ENCODE assay signal across 10 mouse cellular contexts in genomic region chr15:59826164-59826950, GRCm38 (mm10).
A peak's percentile ranks its signal among the peaks of the same experiment; 100 is the strongest.
DNase-seq lines count a peak whose midpoint lies in the region; ATAC-seq and TF ChIP-seq lines count a peak whose summit lies in the region.
"Had no signal": no experiment of that assay in that cellular context is flagged by ENCODE, and none has a peak within 500 bp of the region (broad histone marks: within the 10 kb centered on the region; RNA-seq: fewer than 3 reads in every experiment).

No protein-coding gene starts in this region.

- H3K9ac ChIP-seq in lung, embryonic 14.5 days: no peak overlapping the region
- H3K9ac ChIP-seq in hindbrain, postnatal 0 days (replicated peaks; ENCODE audit: low read length): no peak overlapping the region
- H3K9ac ChIP-seq in midbrain, postnatal 0 days (replicated peaks; ENCODE audit: low read length, poor library complexity, severe bottlenecking): no peak overlapping the region
- H3K9ac ChIP-seq: embryonic facial prominence, embryonic 15.5 days; liver, embryonic 15.5 days had no signal

- no peaks in the 10 kb centered on the region for H3K27me3 ChIP-seq in lung, embryonic 14.5 days (ENCODE audit: insufficient read depth, low read length)
- H3K27me3 ChIP-seq in hindbrain, postnatal 0 days (ENCODE audit: insufficient read depth, low read length): no peaks in the 10 kb centered on the region
- no peaks in the 10 kb centered on the region for H3K27me3 ChIP-seq in midbrain, postnatal 0 days (ENCODE audit: insufficient read depth, low read length)
- H3K27me3 ChIP-seq: embryonic facial prominence, embryonic 15.5 days; liver, embryonic 15.5 days had no signal

- no peak overlapping the region for H3K27ac ChIP-seq in lung, embryonic 14.5 days (ENCODE audit: low read depth)
- H3K27ac ChIP-seq in hindbrain, postnatal 0 days: peak overlapping the region; percentile 52
- no peak overlapping the region for H3K27ac ChIP-seq in midbrain, postnatal 0 days (ENCODE audit: low read depth, low read length)
- H3K27ac ChIP-seq in gastrocnemius, adult 2 months: no peak overlapping the region
- H3K27ac ChIP-seq: embryonic facial prominence, embryonic 15.5 days; liver, embryonic 15.5 days had no signal

- no peaks in the 10 kb centered on the region for H3K4me1 ChIP-seq in lung, embryonic 14.5 days (ENCODE audit: insufficient read depth)
- peaks cover 9% of the 10 kb centered on the region for H3K4me1 ChIP-seq in hindbrain, postnatal 0 days (ENCODE audit: insufficient read depth, low read length)
- no peaks in the 10 kb centered on the region for H3K4me1 ChIP-seq in midbrain, postnatal 0 days (ENCODE audit: insufficient read depth, low read length)

- no peaks in the 10 kb centered on the region for H3K36me3 ChIP-seq in lung, embryonic 14.5 days (ENCODE audit: insufficient read depth)
- no peaks in the 10 kb centered on the region for H3K36me3 ChIP-seq in hindbrain, postnatal 0 days (ENCODE audit: insufficient read depth, low read length)
- H3K36me3 ChIP-seq in midbrain, postnatal 0 days (ENCODE audit: insufficient read depth, low read length): no peaks in the 10 kb centered on the region
- H3K36me3 ChIP-seq: embryonic facial prominence, embryonic 15.5 days; liver, embryonic 15.5 days had no signal

- H3K4me2 ChIP-seq in lung, embryonic 14.5 days: no peak overlapping the region
- H3K4me2 ChIP-seq in hindbrain, postnatal 0 days (ENCODE audit: low read depth, low read length): no peak overlapping the region
- no peak overlapping the region for H3K4me2 ChIP-seq in midbrain, postnatal 0 days (ENCODE audit: low read depth, low read length, poor library complexity, severe bottlenecking)
- H3K4me2 ChIP-seq: embryonic facial prominence, embryonic 15.5 days; liver, embryonic 15.5 days had no signal

- no peak; the same call in 1 of the 2 replicates for ATAC-seq in lung, embryonic 14.5 days (ENCODE audit: insufficient read depth)
- ATAC-seq in hindbrain, postnatal 0 days: peak; percentile 84
- peak; percentile 29; the same call in 1 of the 2 replicates for ATAC-seq in midbrain, postnatal 0 days (ENCODE audit: low FRiP score)
- ATAC-seq in megakaryocyte, adult 5-6 weeks (ENCODE audit: poor library complexity, severe bottlenecking): no peak

- H3K4me3 ChIP-seq in lung, embryonic 14.5 days (ENCODE audit: low read depth, low read length): no peak overlapping the region
- H3K4me3 ChIP-seq in hindbrain, postnatal 0 days (ENCODE audit: low read length): no peak overlapping the region
- H3K4me3 ChIP-seq in midbrain, postnatal 0 days (ENCODE audit: low read depth, low read length): no peak overlapping the region
- H3K4me3 ChIP-seq in gastrocnemius, adult 2 months: no peak overlapping the region
- H3K4me3 ChIP-seq: embryonic facial prominence, embryonic 15.5 days; liver, embryonic 15.5 days had no signal

- peak; percentile 59 for DNase-seq in lung, embryonic 14.5 days
- no peak for DNase-seq in lung, postnatal 25 days (ENCODE audit: low spot score)
- DNase-seq in cerebellum, adult 8-10 months: peak; percentile 45
- DNase-seq in hindbrain, postnatal 0 days (ENCODE audit: low spot score): peak; percentile 82
- DNase-seq in midbrain, postnatal 0 days (ENCODE audit: low spot score): peak; percentile 85
- DNase-seq in heart, postnatal 36 days: no peak
- DNase-seq in gastrocnemius, adult 2 months: no peak

- no peak for TF ChIP-seq CTCF in lung, embryonic 14.5 days (IDR thresholded peaks at IDR 0.05; ENCODE audit: low read depth)
- no peak for TF ChIP-seq CTCF in hindbrain, postnatal 0 days (IDR thresholded peaks at IDR 0.05; ENCODE audit: low read depth)
- TF ChIP-seq CTCF in midbrain, postnatal 0 days (IDR thresholded peaks at IDR 0.05): no peak
- no peak for TF ChIP-seq CTCF in gastrocnemius, adult 2 months (IDR thresholded peaks at IDR 0.05)

- intact Hi-C loops in heart, postnatal 36 days (cut with DNase I): loop anchor here (5.0 kb wide), 1 partner anchor 159 kb away; no protein-coding TSS in a partner anchor
- intact Hi-C loops in gastrocnemius, adult 2 months (cut with DNase I): loop anchor here (5.0 kb wide), 2 partner anchors 144 to 174 kb away; no protein-coding TSS in a partner anchor

- no peaks in the 10 kb centered on the region for H3K9me3 ChIP-seq in lung, embryonic 14.5 days (ENCODE audit: low read depth, low read length)
- H3K9me3 ChIP-seq in hindbrain, postnatal 0 days (ENCODE audit: low read length): no peaks in the 10 kb centered on the region
- H3K9me3 ChIP-seq in midbrain, postnatal 0 days (ENCODE audit: low read length): no peaks in the 10 kb centered on the region
- H3K9me3 ChIP-seq: embryonic facial prominence, embryonic 15.5 days; liver, embryonic 15.5 days had no signal

- WGBS in lung, embryonic 14.5 days: 43% methylated on average over 14 of the region's 14 CpGs
- WGBS in hindbrain, postnatal 0 days: 33% methylated on average over 14 of the region's 14 CpGs
- WGBS in midbrain, postnatal 0 days: 47% methylated on average over 14 of the region's 14 CpGs

Comparison
In these comparisons a context has a peak if more than half of its experiments do, and no peak if none do; other contexts are left out.
1. DNase-seq: peak in lung, embryonic 14.5 days (single experiment), cerebellum, adult 8-10 months (single experiment), hindbrain, postnatal 0 days (single experiment) and midbrain, postnatal 0 days (single experiment); none in lung, postnatal 25 days (single experiment), heart, postnatal 36 days (0 of 2) and gastrocnemius, adult 2 months (single experiment).
2. ATAC-seq: peak in hindbrain, postnatal 0 days (single experiment) and midbrain, postnatal 0 days (single experiment); none in lung, embryonic 14.5 days (single experiment) and megakaryocyte, adult 5-6 weeks (single experiment).